Mouse (Mus musculus) kidney, adult 2 months (tissue): ENCODE measurements around the gene Cldnd2.

ENCODE experiments used
- CTCF ChIP-seq: fragments of 200-500 bp; conservative IDR thresholded peaks from 2 replicates; pipeline ENCODE4 v1.5.1; 2011; ENCODE audit warnings: low read depth, mild to moderate bottlenecking, control low read depth, low read length, moderate library complexity, mixed read lengths; ENCODE audit not compliant: insufficient read depth, insufficient read length
- POLR2A ChIP-seq: fragments of 200-500 bp; IDR thresholded peaks from one replicate; pipeline ENCODE4 v1.6.1; 2011; ENCODE audit warnings: low read depth, low read length, control low read depth

DNA sequence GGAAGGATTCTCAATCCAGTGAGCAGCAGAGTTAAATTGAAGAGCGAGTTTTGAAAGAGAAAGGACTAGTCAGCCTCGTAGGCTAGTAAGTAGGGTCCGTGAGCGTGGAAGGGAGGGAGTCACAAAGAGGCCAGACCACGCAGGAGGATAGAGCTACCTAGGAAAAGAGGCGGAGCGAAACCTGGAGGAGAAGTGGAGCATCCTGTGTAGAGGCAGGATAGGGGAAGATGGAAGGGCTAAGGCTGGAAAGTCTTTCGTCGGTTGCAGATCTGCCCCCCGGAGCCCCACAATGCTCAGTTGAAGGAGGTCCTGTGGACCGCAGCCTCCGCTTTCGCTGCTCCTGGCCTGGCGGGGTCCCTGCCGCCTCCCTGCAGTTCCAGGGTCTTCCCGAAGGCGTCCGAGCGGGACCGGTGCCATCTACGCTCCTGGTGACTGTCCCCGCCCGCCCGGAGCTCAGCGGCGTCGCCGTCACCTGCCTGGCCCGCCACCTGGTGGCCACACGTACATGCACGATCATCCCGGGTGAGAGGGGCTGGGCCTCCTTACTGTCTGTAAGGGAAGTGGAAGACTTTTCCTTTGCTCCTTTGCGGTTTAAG lies 25.6 kb downstream of the Cldnd2 start:
- TF ChIP-seq CTCF (peak; percentile 80), POLR2A (no peak)
